Mouse (Mus musculus): ENCODE measurements at regions not wholly inside any gene's neighbourhood (a gene's known extent, or its start where the extent isn't known, plus 50 kb on each side); places are given as distances from the start of the nearest gene placed in this dataset.

DNA sequence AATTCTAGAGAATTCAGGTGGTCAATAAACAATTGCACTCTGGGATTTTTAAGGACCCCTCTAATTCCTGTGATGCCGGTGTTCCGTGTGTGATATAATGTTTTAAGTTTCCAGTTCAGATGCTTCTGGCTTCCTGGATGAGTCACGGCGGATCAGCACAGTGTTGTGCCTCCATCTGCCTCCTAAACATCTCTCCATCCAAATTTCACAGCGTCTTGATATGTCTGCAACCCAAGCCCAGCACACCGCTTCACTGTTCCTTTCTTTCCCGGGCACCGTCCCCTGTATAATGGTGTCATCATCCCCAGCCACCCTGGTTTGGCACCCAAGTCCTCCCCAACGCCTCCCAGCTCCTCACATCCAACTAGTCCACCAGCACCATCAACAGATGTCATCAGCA is 114.0 kb upstream of the 1700016C15Rik start:
- Histone ChIP-seq H3K4me1 (ENCODE audit: insufficient read depth) (no peaks in the 10 kb centered on the region), H3K27ac (ENCODE audit: low read depth, low read length) (no peak overlapping the region), H3K9me3 (ENCODE audit: low read length) (no peaks in the 10 kb centered on the region), H3K4me3 (ENCODE audit: low read depth, low read length) (no peak overlapping the region), H3K36me3 (ENCODE audit: insufficient read depth) (no peaks in the 10 kb centered on the region), H3K27me3 (ENCODE audit: insufficient read depth, low read length) (no peaks in the 10 kb centered on the region), H3K9ac (no peak overlapping the region), H3K4me2 (ENCODE audit: low read depth) (no peak overlapping the region)
- DNase-seq (no peak), ATAC-seq (no peak)
- TF ChIP-seq CTCF (IDR thresholded peaks at IDR 0.05; ENCODE audit: low read depth), result no peak
- WGBS, result 82% methylated on average over 9 of the region's 9 CpGs

DNA sequence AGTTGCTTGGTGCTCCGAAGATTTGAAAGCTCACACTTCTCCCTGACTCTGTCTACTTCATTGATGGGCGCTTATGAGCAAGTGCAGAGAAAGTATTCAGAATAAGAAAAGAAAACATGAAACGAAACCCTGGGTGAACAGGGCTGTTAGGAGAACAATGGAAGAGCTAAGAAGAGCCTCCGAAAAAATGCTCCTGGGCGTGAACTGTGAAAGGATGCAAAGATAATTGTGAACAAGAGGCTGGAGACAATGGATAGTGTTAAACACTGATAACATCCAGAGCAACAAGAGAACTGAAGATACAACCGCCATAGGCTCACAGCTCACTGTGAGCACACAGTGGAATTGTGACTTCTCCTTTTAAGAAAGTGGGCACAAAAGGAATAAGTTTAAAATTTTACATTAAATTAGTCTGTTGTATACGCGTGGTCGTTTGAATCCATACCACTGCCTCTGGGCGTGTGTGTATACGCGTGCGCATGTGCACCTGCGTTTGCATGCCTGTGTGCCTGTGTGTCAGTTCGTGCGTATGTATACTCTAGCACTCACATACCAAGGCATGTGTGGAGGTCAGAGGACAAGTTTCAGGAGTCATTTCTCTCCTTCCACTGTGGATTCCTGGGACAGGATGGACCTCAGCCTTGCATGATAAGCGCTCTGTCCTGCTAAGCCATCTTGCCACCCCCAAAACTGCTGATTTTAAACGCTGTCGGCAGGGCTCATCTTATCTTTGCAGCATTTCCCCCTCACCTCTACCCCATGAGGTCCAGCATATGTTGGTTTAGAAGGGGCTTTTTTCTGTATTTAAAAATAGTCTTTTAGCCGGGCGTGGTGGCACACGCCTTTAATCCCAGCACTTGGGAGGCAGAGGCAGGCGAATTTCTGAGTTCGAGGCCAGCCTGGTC is 113.0 kb upstream of the 1700016C15Rik start:
- no peak for TF ChIP-seq CTCF (IDR thresholded peaks at IDR 0.05; ENCODE audit: low read depth)
- WGBS, result 84% methylated on average over 24 of the region's 24 CpGs
- Histone ChIP-seq H3K27ac (ENCODE audit: low read depth, low read length) (no peak overlapping the region), H3K4me1 (ENCODE audit: insufficient read depth) (no peaks in the 10 kb centered on the region), H3K4me3 (ENCODE audit: low read depth, low read length) (no peak overlapping the region), H3K9ac (no peak overlapping the region), H3K27me3 (ENCODE audit: insufficient read depth, low read length) (no peaks in the 10 kb centered on the region), H3K36me3 (ENCODE audit: insufficient read depth) (no peaks in the 10 kb centered on the region), H3K9me3 (ENCODE audit: low read length) (no peaks in the 10 kb centered on the region), H3K4me2 (ENCODE audit: low read depth) (no peak overlapping the region)
- ATAC-seq, result no peak
- DNase-seq, result no peak

DNA sequence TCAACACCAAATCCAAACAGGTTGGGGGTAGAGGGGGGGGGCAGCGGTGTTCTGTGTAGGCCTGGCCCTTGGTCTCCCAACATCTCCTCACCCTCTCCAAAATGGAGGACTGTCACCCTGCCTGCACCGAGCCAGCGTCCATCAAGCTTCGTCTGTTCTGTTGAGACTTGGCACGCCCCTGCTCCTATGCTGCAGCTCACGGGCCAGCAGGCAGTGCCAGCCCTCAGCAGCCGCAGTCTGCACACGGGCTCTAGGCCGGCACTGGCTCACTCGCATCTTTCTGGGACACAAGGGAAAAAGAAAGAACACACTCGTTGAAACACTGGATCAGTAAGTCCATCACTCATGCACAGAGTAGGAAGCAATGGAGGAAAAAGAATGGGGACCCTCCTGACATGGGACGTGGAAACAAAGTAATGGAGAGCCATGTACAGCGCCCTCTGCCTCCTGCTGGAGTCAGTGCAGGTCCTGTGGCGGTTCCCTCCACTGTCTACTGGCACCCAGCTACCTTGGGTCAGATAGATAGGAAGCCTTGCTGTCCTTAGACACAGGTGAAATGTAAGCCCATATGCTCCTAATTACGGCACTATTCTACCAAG is 109.0 kb upstream of the 1700016C15Rik start:
- no peak overlapping the region for H3K4me2 ChIP-seq (ENCODE audit: low read depth)
- DNase-seq, result peak; percentile 46
- no peaks in the 10 kb centered on the region for H3K9me3 ChIP-seq (ENCODE audit: low read length)
- 68% methylated on average over 15 of the region's 15 CpGs for WGBS
- H3K4me1 ChIP-seq (ENCODE audit: insufficient read depth), result no peaks in the 10 kb centered on the region
- H3K27ac ChIP-seq (ENCODE audit: low read depth, low read length), result no peak overlapping the region
- no peaks in the 10 kb centered on the region for H3K27me3 ChIP-seq (ENCODE audit: insufficient read depth, low read length)
- H3K36me3 ChIP-seq (ENCODE audit: insufficient read depth), result no peaks in the 10 kb centered on the region
- no peak overlapping the region for H3K4me3 ChIP-seq (ENCODE audit: low read depth, low read length)
- ATAC-seq, result peak; percentile 92
- no peak overlapping the region for H3K9ac ChIP-seq
- peak; percentile 46 for TF ChIP-seq CTCF (IDR thresholded peaks at IDR 0.05; ENCODE audit: low read depth)

DNA sequence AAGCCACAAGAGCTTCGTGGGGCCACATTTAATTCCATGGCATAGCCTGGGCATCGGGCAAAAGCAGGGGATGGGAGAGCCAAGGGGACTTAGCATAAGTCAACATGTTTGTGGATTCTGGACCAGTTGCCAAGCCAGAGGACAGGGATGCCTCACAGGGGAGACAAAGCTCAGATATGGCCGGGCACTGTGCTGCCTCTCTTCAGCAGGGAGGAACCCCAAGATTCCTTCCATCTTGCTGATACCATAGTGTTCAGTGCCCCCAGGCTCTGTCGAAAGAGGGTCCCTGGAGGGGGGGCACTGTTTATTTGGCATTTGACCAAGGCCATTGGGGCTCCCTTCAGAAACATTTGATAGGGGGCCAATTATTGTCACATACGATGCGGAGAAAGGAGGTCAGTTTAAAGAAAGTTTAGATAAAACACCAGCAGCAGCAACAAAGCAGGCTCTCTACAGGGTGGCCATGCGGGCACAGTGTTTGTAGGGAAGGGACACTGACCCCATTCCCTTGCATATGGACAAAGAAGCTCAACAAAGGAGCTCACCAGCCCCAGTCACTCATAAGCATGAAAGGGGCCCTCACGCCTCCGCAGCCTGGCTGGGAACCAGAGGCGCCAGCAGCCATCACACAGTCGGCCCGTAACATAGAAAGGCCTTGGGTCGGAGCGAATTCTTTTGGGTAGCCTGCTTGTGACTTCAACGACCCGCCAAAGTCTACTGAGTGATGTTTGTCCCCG is 107.6 kb upstream of the 1700016C15Rik start:
- H3K36me3 ChIP-seq (ENCODE audit: insufficient read depth), result no peaks in the 10 kb centered on the region
- H3K4me2 ChIP-seq (ENCODE audit: low read depth), result no peak overlapping the region
- no peak overlapping the region for H3K27ac ChIP-seq (ENCODE audit: low read depth, low read length)
- no peaks in the 10 kb centered on the region for H3K9me3 ChIP-seq (ENCODE audit: low read length)
- H3K4me3 ChIP-seq (ENCODE audit: low read depth, low read length), result no peak overlapping the region
- ATAC-seq (peak; percentile 38; the same call in 1 of the 2 replicates), DNase-seq (no peak)
- no peaks in the 10 kb centered on the region for H3K27me3 ChIP-seq (ENCODE audit: insufficient read depth, low read length)
- no peaks in the 10 kb centered on the region for H3K4me1 ChIP-seq (ENCODE audit: insufficient read depth)
- no peak for TF ChIP-seq CTCF (IDR thresholded peaks at IDR 0.05; ENCODE audit: low read depth)
- 37% methylated on average over 17 of the region's 17 CpGs for WGBS
- no peak overlapping the region for H3K9ac ChIP-seq

DNA sequence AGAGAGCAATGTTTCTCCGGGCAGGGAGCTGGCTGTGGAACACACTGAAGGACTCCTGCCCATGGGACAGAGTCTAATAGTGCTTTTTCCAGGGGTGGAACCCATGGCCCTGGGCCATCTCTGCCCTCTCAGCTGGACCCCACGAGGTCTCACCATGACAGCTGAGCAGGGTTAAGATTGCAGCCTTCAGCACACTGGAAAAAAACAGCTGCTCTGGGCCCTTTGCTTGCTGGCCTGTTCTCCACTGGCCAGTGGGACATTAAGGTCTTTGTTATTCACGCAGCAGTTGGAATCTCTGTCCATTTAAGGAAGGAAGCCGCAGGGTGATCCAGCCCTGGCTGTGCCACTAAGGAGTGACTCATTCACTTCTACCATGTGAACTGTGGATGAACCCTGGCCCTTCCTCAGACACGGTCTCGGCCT is 106.3 kb upstream of the 1700016C15Rik start:
- no peak for TF ChIP-seq CTCF (IDR thresholded peaks at IDR 0.05; ENCODE audit: low read depth)
- Histone ChIP-seq H3K36me3 (ENCODE audit: insufficient read depth) (no peaks in the 10 kb centered on the region), H3K27me3 (ENCODE audit: insufficient read depth, low read length) (no peaks in the 10 kb centered on the region), H3K4me2 (ENCODE audit: low read depth) (no peak overlapping the region), H3K4me3 (ENCODE audit: low read depth, low read length) (no peak overlapping the region), H3K4me1 (ENCODE audit: insufficient read depth) (no peaks in the 10 kb centered on the region), H3K9me3 (ENCODE audit: low read length) (no peaks in the 10 kb centered on the region), H3K9ac (no peak overlapping the region), H3K27ac (ENCODE audit: low read depth, low read length) (no peak overlapping the region)
- ATAC-seq, result no peak
- WGBS, result 53% methylated on average over 6 of the region's 6 CpGs
- no peak for DNase-seq

DNA sequence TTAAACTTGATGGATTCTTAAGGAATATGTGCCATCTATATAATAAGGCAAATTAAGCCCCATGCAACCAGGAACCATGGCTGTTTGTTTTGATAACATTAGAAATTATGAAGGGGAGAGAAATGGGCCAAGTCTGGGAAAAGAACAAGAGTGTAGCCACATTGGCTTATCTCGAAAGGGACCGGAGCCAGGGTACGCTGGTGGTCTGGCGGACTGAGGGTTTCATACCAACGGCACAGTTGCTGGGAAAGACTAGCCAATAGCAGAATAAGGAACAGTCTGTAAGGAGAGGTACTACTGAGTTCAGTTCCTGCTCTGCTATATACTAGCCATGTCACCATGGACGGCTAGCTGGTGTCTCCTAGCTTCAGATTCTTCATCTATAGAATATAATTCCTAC is 105.9 kb upstream of the 1700016C15Rik start:
- DNase-seq (no peak), ATAC-seq (no peak)
- 80% methylated on average over 6 of the region's 6 CpGs for WGBS
- Histone ChIP-seq H3K36me3 (ENCODE audit: insufficient read depth) (no peaks in the 10 kb centered on the region), H3K4me2 (ENCODE audit: low read depth) (no peak overlapping the region), H3K9ac (no peak overlapping the region), H3K27ac (ENCODE audit: low read depth, low read length) (no peak overlapping the region), H3K4me3 (ENCODE audit: low read depth, low read length) (no peak overlapping the region), H3K9me3 (ENCODE audit: low read length) (no peaks in the 10 kb centered on the region), H3K27me3 (ENCODE audit: insufficient read depth, low read length) (no peaks in the 10 kb centered on the region), H3K4me1 (ENCODE audit: insufficient read depth) (no peaks in the 10 kb centered on the region)
- no peak for TF ChIP-seq CTCF (IDR thresholded peaks at IDR 0.05; ENCODE audit: low read depth)

DNA sequence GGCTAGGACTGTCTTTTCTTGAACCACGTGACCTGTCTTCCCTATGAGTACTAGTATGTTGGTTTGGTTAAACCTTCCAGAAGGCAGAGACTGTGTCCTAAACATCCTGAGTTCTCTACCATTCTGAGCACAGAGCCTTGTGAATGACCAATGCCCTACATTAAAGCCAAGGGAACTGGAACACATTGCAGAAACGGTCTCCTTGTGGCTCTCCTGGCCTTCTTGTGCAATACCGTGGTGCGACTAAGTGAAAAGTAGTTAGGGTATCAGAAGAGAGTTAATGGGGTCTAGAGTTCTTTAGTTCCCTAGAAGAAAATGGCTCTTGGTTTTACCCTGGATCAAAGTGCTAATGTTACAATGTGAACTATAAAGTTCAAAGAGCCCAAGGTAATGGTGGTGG is 101.8 kb upstream of the 1700016C15Rik start:
- WGBS, result 96% methylated on average over 4 of the region's 4 CpGs
- no peak for TF ChIP-seq CTCF (IDR thresholded peaks at IDR 0.05; ENCODE audit: low read depth)
- H3K4me1 ChIP-seq (ENCODE audit: insufficient read depth), result no peaks in the 10 kb centered on the region
- H3K27me3 ChIP-seq (ENCODE audit: insufficient read depth, low read length), result no peaks in the 10 kb centered on the region
- no peaks in the 10 kb centered on the region for H3K36me3 ChIP-seq (ENCODE audit: insufficient read depth)
- no peak overlapping the region for H3K27ac ChIP-seq (ENCODE audit: low read depth, low read length)
- no peak for ATAC-seq
- no peak overlapping the region for H3K4me3 ChIP-seq (ENCODE audit: low read depth, low read length)
- no peak overlapping the region for H3K4me2 ChIP-seq (ENCODE audit: low read depth)
- H3K9ac ChIP-seq, result no peak overlapping the region
- no peaks in the 10 kb centered on the region for H3K9me3 ChIP-seq (ENCODE audit: low read length)
- DNase-seq, result no peak

Measured in forebrain, postnatal 0 days (tissue).